Mouse (Mus musculus): Measurements from ENCODE around the gene Rapgef4.

DNA sequence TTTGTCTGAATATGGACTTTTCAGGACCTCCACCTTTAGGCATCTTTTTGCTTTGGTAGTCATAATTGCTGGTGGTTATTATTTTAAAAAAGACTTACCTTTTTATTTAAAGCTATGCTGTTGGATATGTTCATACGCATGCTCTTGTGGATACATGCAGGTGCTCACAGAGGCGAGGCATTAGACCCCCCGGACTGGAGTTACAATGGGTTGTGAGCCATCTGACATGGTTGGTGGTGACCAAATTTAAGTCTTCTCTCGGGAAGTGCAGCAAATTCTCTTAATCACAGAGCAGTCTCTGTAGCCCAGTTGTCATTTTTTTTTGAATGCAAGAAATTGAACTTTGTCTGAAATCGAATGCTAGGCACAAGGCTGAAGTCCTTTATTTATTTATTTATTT lies 40.4 kb downstream of the Rapgef4 start:
- TF ChIP-seq CTCF (IDR thresholded peaks at IDR 0.05) = no peak
- no peak for TF ChIP-seq EP300 (IDR thresholded peaks at IDR 0.05; ENCODE audit: insufficient read depth, low read depth, low read length)

Measured in heart, adult 2 months (tissue).